Mouse (Mus musculus) ES-CJ7 (cell line): ENCODE data around the gene Kcnh7.

Experiments used
- DNase-seq: peaks from one replicate; pipeline ENCODE4 v3.0.0; 2011; ENCODE audit warnings: low read depth, low spot score

Kcnh7 gene

DNA sequence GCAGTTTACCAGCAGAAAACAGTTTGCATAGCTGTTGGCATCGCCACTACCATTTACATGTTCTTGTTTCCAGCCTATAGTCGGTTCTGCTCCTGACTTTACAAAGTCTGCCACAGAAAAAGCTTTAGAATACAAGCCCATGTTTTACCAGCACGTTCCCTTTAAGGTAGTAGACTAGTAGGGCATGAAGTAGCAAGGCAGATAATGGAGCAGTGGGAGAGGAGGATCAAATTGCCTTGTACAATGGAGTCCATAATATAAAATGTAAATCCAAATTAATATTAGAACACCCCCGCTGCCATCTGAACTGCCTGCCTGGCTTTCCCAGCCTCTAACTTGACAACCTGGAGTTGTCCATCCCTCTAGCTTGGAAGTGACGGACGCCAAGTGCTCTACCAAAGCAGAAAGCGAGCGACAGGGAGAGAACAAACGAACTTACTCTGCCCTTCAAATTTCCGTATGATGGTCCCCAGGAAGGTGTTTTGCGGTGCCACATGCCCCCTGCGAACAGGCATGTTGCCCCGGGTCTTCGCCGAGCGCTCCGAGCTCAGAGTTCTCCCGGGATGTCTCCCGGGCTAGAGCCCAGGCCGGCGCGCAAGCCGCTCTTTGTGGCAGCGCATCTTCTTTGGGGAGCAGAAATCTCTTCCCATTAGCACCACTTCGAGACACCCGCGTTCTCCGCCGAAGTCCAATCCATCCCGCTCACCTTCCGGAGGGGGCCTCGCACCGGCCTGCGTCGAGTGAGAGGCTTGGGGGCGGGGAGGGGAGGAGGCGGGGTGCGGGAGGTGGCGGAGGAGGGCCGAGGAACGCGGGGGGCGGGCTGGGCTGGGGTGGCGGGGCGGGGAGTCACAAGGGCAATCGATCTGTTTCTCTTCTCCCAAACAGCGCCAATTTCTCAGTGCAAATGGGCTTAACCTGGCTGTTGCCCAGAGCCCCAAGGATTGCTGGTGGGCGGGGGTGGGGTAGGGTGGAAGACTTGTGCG is at the start of gene Kcnh7:
Kcnh7 (minus strand) TSS at position 725 of the 983 bp plus-strand sequence.
- peak; percentile 14 for DNase-seq

DNA sequence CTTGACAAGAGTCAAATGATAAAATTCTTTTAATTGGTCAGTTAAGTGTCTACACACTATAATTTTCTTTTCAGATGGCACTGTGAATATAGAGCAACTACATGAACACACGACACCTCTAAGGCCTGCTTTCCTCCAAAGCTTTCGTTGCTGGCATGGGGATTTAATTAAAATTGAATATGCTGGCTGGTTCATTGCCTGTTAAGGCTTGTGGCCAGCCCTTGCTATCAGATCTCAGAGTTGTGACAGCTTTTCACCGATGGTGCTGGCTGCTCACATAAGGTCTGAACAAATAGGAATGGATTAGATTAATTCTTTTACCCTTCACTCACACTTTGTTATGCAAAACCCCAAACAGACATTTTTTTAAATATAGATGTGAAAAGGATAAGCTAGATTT is 23.3 kb upstream of the Kcnh7 start:
- no peak for DNase-seq

DNA sequence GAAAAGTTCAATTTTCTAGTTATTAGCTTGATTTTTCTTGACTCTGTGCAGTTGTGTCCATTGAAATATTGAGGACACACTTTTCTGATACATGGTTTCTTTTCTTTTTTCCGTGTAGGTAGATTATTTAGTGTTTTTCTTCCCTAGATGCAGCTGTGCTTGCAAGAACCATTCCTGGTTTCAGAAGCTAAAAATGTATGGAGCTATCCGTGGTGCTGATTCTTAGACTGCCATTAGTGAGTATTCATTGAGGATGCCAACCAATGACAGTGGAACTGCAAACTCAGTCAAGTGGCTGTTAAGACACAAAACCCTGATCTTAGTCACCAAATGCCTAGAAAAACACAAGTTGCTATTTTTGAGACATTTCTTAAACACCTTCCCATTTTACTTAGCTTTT is 1.9 kb upstream of the Kcnh7 start:
- DNase-seq: peak; percentile 52

DNA sequence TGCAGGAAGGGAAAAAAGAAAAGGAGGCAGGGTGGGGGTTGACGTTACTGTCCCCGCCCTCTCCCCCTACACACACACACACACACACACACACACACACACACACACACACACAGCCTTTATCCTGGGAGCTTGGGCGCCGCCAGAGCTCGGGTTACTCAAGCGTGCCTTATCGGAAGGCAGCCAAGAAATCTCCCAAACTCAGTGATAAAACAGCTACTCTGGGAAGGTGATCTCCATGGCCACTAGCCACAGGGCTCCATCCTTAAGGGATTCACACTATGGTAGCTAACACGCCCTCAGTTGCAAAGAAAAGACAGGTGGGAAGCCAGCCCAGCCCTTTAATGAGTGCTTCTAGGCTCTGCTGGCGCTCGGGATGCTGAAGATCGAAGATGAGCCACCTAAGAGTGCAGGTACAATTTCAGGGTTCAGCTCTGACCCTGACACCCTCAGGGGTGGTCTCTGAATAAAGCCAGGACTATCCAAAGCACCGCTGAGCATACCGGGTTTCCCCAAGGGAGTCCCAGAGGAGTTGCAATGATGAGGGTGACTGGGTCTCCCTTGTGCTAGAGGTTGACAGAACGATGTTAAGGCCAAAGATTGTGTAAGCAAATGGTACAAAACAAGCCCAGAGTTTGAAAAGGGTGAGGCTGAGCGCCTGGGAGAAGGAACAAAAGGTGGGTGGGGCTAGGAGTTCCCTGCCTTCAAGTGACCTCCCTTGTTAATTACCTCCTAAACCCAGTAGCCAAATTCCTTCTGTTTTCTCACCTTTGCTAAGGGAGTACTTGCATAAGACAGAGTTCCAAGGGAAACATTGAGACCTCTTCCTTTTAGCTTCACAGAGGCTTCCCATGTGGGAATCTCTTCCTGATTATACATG is 704 bp upstream of the Kcnh7 start:
- DNase-seq: peak; percentile 67

DNA sequence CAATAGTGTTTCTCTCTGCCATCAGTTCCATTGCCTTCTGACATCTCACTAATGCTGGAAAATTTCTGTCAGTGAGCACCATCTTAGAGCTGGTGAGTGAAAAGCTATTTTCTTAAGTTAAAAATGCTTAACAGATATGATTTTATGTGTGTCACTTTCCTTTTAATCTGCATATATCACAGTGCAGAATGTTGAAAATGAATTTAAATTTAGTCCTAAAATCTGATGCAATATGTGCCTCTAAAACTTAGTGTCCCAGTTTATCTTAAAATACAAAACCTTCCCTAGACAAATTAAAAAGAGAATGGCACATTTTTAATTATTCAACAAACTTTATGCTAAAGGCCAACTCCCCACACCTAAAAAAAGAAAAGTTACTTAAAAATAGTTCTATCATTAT is 30.4 kb downstream of the Kcnh7 start:
- DNase-seq: no peak

DNA sequence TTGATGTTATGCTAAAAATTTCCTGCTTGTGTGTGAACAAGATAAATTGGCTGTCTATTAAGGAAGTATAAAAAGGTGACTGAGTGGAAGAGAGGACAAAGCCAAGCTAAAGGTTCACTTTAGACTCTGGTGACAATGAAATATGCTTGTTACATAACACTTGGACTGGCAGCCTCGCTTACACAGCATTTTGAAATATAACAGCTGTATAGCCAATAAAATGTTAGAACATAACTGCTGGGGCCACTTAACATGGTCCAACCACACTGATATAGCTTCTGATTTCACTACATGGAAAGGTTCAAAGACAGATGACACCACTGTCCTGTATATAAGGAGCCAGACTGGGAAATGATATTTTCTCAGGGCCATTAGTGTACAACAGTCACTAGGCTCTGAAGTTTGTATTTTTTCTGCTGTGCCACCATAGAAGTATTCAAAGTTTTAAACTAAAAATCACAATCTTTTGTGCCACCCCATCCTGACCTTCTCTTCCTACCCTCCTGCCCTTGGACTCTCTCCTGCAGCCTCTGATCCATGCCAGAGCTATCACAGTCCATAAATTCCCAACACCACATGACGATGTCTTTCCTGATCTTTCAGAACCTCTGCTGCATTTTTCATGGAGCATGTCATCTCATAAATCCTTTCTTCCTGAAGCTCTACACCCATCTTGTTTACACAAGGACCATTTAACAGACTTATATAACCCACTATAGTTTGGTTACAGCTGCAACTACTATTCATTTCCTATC is 56.1 kb downstream of the Kcnh7 start:
- DNase-seq: no peak

DNA sequence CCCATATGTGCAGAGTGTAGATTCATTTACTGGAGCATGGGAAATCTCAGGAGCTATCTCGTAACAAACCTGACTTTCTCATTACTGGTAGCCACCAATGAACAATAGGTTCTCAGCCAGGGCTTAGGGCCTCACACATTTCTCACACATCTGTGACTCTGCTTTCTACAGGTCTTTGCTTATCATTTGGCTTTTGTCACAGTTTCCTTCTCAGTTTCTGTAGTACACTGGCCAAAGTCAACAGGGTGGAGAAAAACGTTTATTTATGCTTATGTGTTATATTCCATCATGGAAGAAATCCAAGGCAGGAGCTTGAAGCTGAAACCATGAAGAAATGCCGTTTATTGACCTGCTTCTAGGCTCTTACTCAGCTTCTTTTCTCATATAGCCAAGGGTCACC is 63.8 kb downstream of the Kcnh7 start:
- DNase-seq: no peak

DNA sequence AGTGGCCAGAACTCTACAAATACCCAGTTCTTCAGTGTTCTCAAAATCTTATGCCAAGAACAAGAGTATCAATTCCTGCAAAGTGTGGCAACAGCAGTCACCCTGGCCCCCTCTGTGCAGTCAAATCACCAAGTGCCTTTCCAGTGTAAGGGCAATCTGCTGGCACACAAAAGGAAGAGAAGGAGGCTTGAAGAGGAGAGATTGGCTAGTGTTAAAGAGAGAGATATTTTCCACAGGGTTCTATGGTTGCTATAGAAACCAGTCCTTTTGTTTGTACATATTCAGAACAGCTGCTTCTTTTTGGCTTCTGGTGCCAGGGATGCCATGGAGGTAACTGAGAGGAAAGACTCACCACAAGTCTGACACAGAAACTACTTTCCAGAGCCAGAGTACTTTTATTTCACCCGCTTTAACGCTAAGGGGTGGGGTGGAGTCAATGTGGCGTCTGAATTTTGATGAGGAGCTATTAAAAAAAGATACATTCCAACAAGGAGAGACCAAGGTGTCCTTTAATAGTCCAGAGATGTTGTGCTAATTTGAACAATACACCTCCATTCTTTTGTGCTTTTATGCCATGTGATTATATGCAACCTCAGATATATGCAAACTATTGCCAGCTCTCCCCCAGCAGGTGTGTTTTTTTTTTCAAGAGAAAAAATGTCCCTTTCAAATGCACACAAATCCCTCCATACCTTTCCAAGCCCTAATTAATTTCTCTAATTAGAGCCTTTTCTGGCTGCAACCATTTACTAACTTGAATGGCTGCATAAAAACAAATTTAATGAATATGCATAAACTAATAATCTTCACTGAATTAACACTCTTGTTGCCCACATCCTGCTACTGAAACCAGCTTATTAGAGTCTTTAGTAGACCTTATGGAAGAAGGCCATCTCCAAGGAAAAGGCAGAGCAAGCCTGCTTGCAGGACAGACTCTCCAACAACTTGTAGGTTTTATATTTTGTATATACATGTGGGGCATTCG is 66.6 kb downstream of the Kcnh7 start:
- DNase-seq: no peak

DNA sequence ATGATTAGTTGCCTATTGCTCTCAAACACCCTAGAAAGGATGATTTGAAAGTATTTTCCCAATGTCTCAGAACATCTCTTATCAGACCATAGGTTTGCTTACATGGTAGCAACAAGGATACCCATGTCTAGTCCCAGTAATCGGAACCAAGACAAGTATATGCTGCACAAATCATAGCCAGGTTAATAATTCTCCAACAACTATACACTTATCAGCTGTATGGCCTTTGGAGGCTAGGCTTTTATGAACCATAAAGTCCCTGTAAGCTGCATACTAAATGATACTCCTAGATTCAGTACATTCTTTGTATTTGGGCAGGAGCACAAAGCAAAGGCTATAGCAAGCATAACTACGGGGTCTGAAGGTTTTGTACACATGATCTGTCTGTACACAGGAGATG is 78.1 kb downstream of the Kcnh7 start:
- DNase-seq: no peak

DNA sequence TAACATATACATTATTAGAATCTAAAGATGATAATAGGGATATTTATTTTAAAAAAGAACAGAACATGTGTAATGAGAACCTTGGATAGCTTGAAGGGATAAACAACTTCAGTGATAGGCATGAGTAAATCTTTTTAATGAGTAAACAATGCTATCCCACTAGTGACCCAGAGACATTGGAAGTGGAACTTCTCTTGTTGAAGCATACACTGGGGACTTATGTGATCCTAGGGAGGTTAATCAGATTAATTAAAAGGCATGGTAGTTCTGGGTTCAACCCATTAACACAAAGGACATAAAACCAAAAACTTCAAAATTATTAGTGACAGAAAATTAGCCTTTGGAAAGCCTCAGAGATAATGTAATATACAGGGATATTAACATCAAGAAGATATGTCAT is 84.4 kb downstream of the Kcnh7 start:
- DNase-seq: no peak

DNA sequence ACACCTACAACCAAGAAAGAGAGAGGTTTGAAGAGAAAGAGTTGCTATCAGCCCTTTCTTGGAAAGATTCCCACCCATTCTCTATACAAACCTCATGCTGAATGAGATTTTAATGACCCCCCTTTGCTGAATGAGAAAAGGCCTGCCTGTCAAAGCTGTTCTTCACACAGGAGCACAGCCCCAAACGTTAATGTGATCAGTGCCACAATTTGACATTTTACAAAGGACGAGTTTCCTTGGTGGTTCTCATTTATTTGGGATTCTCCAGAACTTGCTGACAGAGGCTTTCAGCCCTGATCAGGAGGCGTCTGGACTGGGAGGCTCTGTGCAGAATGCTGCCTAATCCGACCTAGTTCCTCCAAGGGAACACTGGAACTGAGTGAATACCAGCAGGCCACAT is 92.3 kb downstream of the Kcnh7 start:
- DNase-seq: no peak

DNA sequence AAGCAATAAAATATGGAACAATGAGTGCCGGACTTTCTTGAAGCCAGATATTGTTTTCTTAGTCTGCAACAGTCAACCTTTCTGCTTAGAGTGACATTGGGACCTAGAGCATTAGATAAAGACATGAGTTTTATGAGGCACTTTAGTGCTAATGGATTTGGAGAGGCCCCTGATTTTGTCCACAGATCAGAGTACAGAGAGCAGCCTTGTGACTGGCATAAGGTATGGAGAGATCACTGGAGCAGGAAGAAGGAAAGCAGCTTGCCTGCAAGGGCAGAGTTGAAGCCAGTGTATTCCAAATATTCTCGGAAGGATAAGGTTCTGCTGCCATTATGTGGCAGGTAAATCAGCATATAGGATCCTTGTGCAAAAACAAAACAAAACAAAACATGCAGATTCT is 93.6 kb downstream of the Kcnh7 start:
- DNase-seq: no peak

DNA sequence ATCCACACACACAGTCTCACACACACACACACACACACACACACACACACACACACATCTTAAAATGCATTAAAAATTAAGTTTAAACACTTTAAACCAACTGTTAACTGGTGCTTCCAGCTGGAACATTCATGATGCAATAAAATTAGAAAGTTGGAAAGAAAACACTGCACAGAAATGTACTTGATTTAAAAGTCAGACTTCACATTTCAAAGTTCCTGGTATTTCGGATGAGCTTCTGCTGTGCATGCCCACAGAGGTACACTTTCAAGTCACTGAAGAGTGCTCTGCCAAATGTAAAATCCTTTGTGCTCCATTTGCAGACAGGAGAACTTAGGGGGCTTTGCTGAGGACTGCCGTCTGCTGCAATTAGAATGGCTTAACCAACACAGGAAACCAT is 125.7 kb downstream of the Kcnh7 start:
- DNase-seq: no peak

DNA sequence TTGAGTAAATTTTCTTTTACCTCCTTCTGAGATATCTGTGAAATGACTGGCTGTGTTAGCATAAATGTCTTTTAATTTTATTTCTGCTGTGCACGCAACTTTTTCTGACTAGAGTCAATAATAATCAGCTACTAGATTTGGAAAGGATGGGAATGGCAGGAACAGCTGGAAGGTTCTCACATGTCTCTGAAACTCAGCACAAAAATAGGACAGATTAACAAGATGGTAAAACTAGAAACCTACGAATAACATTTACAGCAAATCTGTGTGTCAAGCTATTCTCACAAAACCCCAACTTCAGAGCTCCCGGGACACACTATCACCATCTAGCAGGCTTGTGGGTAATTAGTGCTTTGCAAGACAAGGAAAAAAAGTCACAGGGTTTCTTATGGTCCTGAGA is 134.2 kb downstream of the Kcnh7 start:
- no peak for DNase-seq

DNA sequence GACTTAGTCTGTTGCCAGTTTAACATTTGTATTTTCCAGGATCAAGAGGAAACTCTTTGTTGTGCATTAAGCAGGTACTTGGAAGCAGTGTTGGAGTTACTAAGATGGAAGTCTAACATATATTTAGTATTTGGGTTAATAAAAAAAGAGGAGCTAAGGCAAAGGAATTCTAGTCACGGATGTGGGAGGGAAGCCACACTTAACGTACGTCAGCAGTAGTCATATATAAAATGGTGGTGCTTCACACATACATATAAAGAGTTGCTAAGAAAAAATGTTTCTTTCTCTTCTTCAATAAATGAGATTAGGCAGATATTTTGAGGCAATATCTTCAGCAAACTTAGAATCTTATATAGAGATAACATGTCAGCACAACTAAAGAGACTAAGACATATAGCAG is 144.4 kb downstream of the Kcnh7 start:
- DNase-seq: no peak

DNA sequence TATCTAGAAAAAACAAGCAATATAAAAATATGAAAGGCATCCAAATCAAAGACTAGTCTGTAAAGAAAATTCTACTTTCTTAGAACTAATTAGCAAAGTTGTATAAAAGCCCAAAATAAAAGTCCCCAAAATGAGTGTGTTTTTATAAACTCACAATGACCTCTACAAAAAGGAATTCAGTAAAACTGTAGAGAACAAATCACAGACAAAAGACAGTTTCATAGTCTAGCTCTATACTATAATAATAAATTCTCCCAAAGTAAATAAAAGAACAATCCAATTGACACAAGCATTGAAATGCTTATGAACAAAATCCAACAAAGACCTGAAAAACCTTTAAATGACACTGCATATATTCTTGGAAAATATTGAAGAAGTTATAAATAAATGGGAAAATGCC is 169.2 kb downstream of the Kcnh7 start:
- DNase-seq: no peak

DNA sequence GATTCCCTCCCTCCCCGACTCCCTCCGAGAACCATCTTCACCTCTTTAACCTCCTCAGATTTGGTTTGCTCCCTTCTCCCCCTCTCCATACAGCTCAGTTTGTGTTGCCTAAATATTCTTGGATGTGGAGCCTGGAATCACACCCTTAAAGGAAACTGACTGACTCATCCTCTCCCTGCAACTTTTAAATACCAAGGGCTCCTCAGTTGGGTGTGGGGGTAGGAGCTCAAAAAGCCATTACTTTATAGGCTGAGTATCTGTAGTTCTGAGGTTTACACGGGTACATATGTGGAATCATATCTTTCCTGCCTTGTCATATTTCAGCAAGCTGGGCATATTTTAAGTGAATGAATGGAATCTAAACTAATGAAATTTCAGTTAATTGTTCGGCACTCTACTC is 174.9 kb downstream of the Kcnh7 start:
- no peak for DNase-seq

DNA sequence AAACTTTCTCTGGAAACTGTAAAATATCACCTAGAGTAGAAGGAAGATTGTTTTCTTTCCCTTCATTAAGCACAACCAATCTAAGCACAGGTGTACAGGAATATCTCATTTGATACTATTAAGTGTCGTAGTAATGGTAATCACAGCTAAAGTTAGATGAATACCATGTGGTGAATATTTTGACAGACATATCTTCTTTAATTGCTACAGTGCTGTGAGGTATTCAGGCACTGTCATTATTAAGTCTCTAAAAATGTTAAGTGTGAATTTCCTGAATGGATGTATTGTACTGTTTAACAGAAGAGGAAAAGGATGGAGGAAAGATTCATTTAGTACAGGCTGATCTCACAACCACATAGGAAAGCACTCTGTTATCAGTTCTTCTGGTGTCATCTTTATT is 181.3 kb downstream of the Kcnh7 start:
- DNase-seq: no peak

DNA sequence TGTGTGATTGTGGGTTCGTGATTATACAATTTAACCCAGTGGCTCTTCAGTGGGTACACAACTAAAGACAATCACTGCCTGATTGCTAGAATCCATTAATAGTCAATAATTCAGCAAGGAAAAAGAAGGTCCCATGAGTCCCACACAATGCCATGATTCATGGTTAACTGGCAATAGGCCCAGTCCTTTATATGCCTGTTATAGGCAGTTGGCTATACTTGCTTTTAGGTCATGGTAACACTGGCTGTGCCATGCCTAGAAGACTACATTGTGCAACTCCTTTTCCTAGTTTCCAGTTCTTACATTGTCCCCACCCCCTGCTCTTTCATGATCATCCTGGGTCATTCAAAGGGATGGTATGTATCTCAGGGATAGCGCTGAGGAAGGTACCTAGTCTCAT is 186.4 kb downstream of the Kcnh7 start:
- no peak for DNase-seq

DNA sequence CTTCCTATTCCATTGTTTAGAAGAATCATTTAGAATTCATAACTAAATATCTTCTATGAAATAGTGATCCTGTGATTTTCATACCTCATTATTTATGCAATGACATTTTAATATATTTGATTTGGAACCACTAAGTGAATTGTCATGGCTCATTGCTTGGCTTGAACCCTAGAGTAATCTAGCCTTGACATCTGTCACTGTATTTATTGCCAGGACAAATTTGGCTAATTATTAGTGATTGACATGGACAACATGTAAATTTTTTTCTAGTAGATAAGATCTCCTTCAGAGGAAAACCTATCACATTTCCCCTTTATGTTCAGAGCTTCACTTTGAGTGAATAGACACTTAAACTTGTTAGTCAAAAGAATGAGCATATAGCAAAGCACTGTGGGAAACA is 195.5 kb downstream of the Kcnh7 start:
- DNase-seq: no peak

DNA sequence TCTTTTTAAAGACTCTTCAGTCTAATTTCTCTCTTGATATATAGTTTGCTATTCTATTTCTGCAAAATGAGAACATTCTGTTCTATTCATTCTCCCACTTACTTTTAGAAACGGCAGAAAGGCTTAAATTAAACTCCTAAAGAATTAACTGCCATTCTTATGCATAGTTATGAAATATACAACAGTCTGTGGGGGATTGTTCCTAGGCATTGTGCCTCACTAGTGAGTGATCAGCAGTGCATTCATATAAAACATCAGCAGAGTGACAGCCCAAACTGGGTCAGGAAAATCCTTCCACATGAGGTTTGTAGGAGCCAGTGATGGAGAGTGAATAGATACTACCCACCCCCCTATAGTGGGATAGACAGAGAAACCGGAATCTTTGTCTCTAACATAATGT is 200.2 kb downstream of the Kcnh7 start:
- DNase-seq: no peak
